Mouse (Mus musculus) myocyte (in vitro differentiated cells): ENCODE results near the gene Ppm1k. TPM values are rescaled to one million over a fixed set of nuclear protein-coding genes. Genes with fewer than 3 reads are reported as not detected.

Experiments used
- H3K27me3 ChIP-seq: one replicate; pipeline ENCODE4 v1.6.1; 2011; ENCODE audit not compliant: control insufficient read depth, insufficient read depth, insufficient read length
- H3K36me3 ChIP-seq: one replicate; pipeline ENCODE4 v1.6.1; 2011; ENCODE audit not compliant: control insufficient read depth, insufficient read depth
- H3K4me2 ChIP-seq: one replicate; pipeline ENCODE4 v1.6.1; 2011; ENCODE audit warnings: low read depth, control low read depth
- H3K4me3 ChIP-seq: one replicate; pipeline ENCODE4 v1.5.1; 2011; ENCODE audit warnings: mild to moderate bottlenecking, control low read depth, moderate library complexity
- H3K79me2 ChIP-seq: one replicate; pipeline ENCODE4 v1.6.1; 2011; ENCODE audit not compliant: control insufficient read depth, insufficient read depth
- H3ac ChIP-seq: one replicate; pipeline ENCODE4 v1.6.1; 2011; ENCODE audit not compliant: control insufficient read depth, insufficient read length
- CEBPB ChIP-seq: IDR thresholded peaks from 2 replicates; pipeline ENCODE4 v1.6.1; 2011; ENCODE audit warnings: mild to moderate bottlenecking, moderate library complexity; ENCODE audit not compliant: poor library complexity, insufficient read depth, severe bottlenecking
- E2F4 ChIP-seq: IDR thresholded peaks from one replicate; pipeline ENCODE4 v1.6.1; 2011; ENCODE audit warnings: mild to moderate bottlenecking, control low read depth, moderate library complexity; ENCODE audit not compliant: insufficient read depth
- MAX ChIP-seq: IDR thresholded peaks from one replicate; pipeline ENCODE4 v1.6.1; 2011; ENCODE audit warnings: low read depth, mild to moderate bottlenecking, control low read depth
- MYOD1 ChIP-seq, 3 experiments: IDR thresholded peaks; one replicate each; pipeline ENCODE4 v1.6.1; 2011; ENCODE audit warnings: control low read depth in 2 of 3, low read depth in 2 of 3, mild to moderate bottlenecking in 2 of 3, moderate library complexity in 1 of 3; ENCODE audit not compliant: insufficient read length in 2 of 3, control insufficient read depth in 1 of 3
- MYOG ChIP-seq, 3 experiments: IDR thresholded peaks; one replicate each; pipeline ENCODE4 v1.6.1; 2011; ENCODE audit warnings: control low read depth in 2 of 3, low read depth in 2 of 3, mild to moderate bottlenecking in 2 of 3; ENCODE audit not compliant: insufficient read length in 2 of 3, control insufficient read depth in 1 of 3, insufficient read depth in 1 of 3
- POLR2A ChIP-seq: IDR thresholded peaks from one replicate; pipeline ENCODE4 v1.6.1; 2011; ENCODE audit warnings: low read depth, mild to moderate bottlenecking, control low read depth, moderate library complexity; ENCODE audit not compliant: insufficient read length
- POLR2AphosphoS2 ChIP-seq: IDR thresholded peaks from one replicate; pipeline ENCODE4 v1.6.1; 2011; ENCODE audit warnings: low read depth, control low read depth; ENCODE audit not compliant: insufficient read length
- REST ChIP-seq: IDR thresholded peaks from one replicate; pipeline ENCODE4 v1.6.1; 2011; ENCODE audit warnings: mild to moderate bottlenecking, control low read depth, moderate library complexity; ENCODE audit not compliant: insufficient read depth, insufficient read length
- SRF ChIP-seq: IDR thresholded peaks from one replicate; pipeline ENCODE4 v1.6.1; 2011; ENCODE audit warnings: low read depth; ENCODE audit not compliant: control insufficient read depth, insufficient read length
- TCF12 ChIP-seq: IDR thresholded peaks from one replicate; pipeline ENCODE4 v1.6.1; 2011; ENCODE audit warnings: mild to moderate bottlenecking, control low read depth; ENCODE audit not compliant: poor library complexity, insufficient read depth, severe bottlenecking
- TCF3 ChIP-seq: IDR thresholded peaks from one replicate; pipeline ENCODE4 v1.6.1; 2011; ENCODE audit warnings: low read depth, control low read depth; ENCODE audit not compliant: insufficient read length
- USF1 ChIP-seq: IDR thresholded peaks from one replicate; pipeline ENCODE4 v1.6.1; 2011; ENCODE audit warnings: low read depth, mild to moderate bottlenecking, control low read depth, moderate library complexity
- polyA plus RNA-seq: library from polyadenylated mRNA; unstranded; fragments of >200 nt; fragmentation: generic; extraction: Trizol; gene quantifications from one replicate; pipeline ENCODE4 v1.2.1, GENCODE M21; 2012; ENCODE audit warnings: missing spikeins

Gene Ppm1k
- polyA plus RNA-seq, 1 experiment: 0.47 TPM

DNA sequence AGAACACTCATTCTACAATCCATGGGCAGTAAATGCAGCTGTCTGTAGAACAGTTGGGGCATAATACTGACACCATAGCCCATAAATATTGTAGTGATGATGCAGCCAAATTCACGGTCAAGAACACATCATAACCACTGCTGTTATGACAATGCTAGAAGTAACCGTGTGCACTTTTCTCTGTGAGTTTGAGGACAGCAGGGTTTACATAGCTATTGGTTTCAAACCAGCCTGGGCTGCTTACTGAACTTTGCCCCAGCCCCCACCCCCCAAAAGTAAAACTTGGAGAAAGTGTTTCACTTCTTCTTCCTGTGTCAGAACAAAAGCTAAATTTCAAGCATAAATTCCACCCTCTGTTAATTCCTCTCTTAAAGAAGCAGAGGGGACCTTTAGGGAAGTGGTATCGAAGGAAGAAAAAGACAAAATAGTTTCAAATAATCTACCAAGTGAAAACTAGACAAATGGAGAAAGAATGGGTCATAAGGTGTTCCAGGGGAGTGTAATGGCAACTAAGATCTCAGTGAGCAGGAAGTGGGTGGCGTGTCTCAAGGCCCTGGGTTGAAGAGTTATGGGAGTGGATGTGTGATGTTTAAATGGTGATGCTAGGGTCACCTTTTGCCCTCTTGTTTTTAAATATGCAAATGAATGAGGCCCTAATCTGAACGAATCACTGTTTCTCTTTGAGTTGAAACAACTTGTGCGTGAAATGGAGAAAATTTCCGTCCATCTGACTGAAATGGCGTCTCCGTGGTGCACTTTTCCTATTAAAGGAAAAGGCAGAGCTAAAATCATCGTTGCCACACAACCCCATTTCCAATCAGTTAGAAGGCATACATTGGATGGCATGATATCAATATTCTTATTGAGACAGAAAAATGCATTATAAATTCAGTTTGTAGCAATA, 14.3 kb downstream of the Ppm1k start:
- Histone ChIP-seq H3K27me3 (no peaks in the 10 kb centered on the region), H3K79me2 (no peaks in the 10 kb centered on the region), H3ac (no peak overlapping the region), H3K4me2 (no peak overlapping the region), H3K36me3 (no peaks in the 10 kb centered on the region), H3K4me3 (no peak overlapping the region)
- TF ChIP-seq SRF (no peak), REST (no peak), E2F4 (no peak), MAX (no peak), TCF12 (no peak)

GRCm38 (mm10) chr6:57514035-57514374, 21.3 kb downstream of the Ppm1k start:
- Histone ChIP-seq H3K79me2 (no peaks in the 10 kb centered on the region), H3ac (no peak overlapping the region), H3K4me2 (no peak overlapping the region), H3K36me3 (no peaks in the 10 kb centered on the region), H3K4me3 (no peak overlapping the region), H3K27me3 (no peaks in the 10 kb centered on the region)
- no peak for TF ChIP-seq POLR2A
- TF ChIP-seq POLR2AphosphoS2: no peak
- no peak for TF ChIP-seq TCF3
- no peak for TF ChIP-seq USF1
- TF ChIP-seq MYOD1 (IDR thresholded peaks at IDR 0.05; ENCODE audit: control insufficient read depth in 1 of 3, insufficient read length in 2 of 3, low read depth in 2 of 3): no peak
- no peak for TF ChIP-seq E2F4
- TF ChIP-seq MYOG (IDR thresholded peaks at IDR 0.05; ENCODE audit: control insufficient read depth in 1 of 3, insufficient read depth in 1 of 3, insufficient read length in 2 of 3, low read depth in 2 of 3): no peak
- TF ChIP-seq TCF12: no peak
- TF ChIP-seq REST: no peak
- TF ChIP-seq MAX: no peak
- no peak for TF ChIP-seq SRF
- no peak for TF ChIP-seq CEBPB

DNA sequence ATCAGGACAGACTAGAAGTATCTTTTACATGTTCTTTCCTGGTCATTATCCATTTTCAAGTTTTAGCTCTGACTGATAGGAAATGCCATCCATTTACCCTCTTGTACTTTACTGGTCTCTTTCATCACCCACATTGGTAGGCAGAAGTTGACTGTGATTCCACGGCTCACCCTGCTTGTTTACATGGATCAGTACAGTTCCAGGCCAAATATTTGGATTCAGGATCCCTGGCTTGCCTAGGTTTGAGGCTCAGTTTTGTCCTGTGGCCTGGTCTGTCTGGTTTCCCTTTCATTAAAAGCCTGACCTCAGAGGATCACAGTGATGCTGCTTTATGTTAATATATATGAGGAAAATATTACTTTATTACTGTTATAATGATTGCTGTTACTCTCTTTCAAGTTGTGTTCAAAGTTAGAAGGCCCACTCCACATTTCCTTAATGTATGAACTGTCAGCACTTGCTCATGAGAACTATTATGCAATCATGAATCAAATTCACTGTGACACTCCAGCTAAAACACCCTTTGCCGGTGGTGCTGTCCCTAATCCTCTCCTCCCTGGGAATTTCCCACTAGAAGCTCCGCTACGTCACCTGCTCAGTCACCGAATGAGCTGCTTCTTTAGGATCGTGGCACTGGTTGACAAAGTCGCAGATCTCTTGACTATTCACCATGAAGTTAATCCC, 21.8 kb downstream of the Ppm1k start:
- TF ChIP-seq CEBPB: no peak
- no peak for TF ChIP-seq SRF
- TF ChIP-seq MYOD1 (IDR thresholded peaks at IDR 0.05; ENCODE audit: control insufficient read depth in 1 of 3, insufficient read length in 2 of 3, low read depth in 2 of 3): no peak
- TF ChIP-seq USF1: no peak
- no peak for TF ChIP-seq E2F4
- TF ChIP-seq MAX: no peak
- TF ChIP-seq POLR2A: no peak
- TF ChIP-seq TCF12: no peak
- TF ChIP-seq MYOG (IDR thresholded peaks at IDR 0.05; ENCODE audit: control insufficient read depth in 1 of 3, insufficient read depth in 1 of 3, insufficient read length in 2 of 3, low read depth in 2 of 3): no peak
- TF ChIP-seq POLR2AphosphoS2: no peak
- TF ChIP-seq REST: no peak
- no peak for TF ChIP-seq TCF3
- no peaks in the 10 kb centered on the region for H3K79me2 ChIP-seq
- H3ac ChIP-seq: no peak overlapping the region
- H3K36me3 ChIP-seq: no peaks in the 10 kb centered on the region
- no peak overlapping the region for H3K4me3 ChIP-seq
- no peak overlapping the region for H3K4me2 ChIP-seq
- H3K27me3 ChIP-seq: no peaks in the 10 kb centered on the region

GRCm38 (mm10) chr6:57511899-57512298, 23.4 kb downstream of the Ppm1k start:
- H3K36me3 ChIP-seq: no peaks in the 10 kb centered on the region
- no peaks in the 10 kb centered on the region for H3K79me2 ChIP-seq
- no peak for TF ChIP-seq TCF12
- TF ChIP-seq E2F4: no peak
- TF ChIP-seq TCF3: no peak
- no peak for TF ChIP-seq MYOG (IDR thresholded peaks at IDR 0.05; ENCODE audit: control insufficient read depth in 1 of 3, insufficient read depth in 1 of 3, insufficient read length in 2 of 3, low read depth in 2 of 3)
- TF ChIP-seq REST: no peak
- no peak for TF ChIP-seq USF1
- no peak for TF ChIP-seq POLR2AphosphoS2
- TF ChIP-seq MAX: no peak
- TF ChIP-seq SRF: no peak
- TF ChIP-seq MYOD1 (IDR thresholded peaks at IDR 0.05; ENCODE audit: control insufficient read depth in 1 of 3, insufficient read length in 2 of 3, low read depth in 2 of 3): no peak
- no peak for TF ChIP-seq CEBPB
- TF ChIP-seq POLR2A: no peak
- H3K27me3 ChIP-seq: no peaks in the 10 kb centered on the region
- no peak overlapping the region for H3K4me3 ChIP-seq
- H3K4me2 ChIP-seq: no peak overlapping the region
- H3ac ChIP-seq: no peak overlapping the region
